Mouse (Mus musculus): ENCODE data around the gene Shmt1. TPM values are rescaled to one million over a fixed set of nuclear protein-coding genes. Genes with fewer than 3 reads are reported as not detected.

Shmt1 gene
- polyA plus RNA-seq, 1 experiment, result 39.3 TPM

DNA sequence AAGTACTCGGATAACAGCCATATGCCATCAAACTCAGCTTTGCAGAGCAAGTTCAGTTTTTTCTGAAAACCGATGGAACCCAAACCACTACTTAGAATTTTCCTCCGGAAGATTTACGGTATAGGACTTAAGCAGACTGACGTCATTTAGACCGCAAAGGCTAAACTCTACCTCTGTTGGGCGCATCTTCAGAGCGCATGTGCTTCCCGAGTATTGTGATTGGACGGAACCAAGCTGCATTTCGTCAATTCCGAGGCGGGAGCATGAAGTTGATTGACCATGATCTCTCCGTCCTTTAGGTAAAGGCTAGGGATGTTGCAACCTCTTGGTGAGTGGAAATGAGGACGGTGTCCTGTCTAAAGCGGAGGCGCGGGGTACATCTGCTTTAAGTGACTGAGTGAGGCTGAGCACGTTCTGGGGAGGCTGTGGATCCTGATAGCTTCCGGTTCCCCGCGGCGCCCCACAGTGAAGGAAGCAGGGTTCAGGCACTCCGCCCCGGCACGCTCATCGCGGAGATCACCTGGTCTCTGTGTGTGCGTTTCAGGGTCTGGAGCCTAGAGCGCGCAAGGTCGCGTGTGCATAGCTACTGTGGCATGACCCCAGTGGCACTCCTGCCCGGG is 19.0 kb upstream of the Shmt1 start, which contains the start of gene Dhrs7b:
Gene Dhrs7b (plus strand): TSS at position 199 of the 620 bp plus-strand sequence.
- TF ChIP-seq CTCF (IDR thresholded peaks at IDR 0.05; ENCODE audit: control insufficient read depth, insufficient read depth, insufficient replicate concordance, low read depth, low read length), result no peak
- 0 out of 2 replicates have a peak, but pooled peaks have one; percentile 30 for TF ChIP-seq POLR2A (IDR thresholded peaks at IDR 0.05; ENCODE audit: control insufficient read depth, low read depth, low read length)
- H3K4me1 ChIP-seq (ENCODE audit: control insufficient read depth, insufficient read depth, low read length), result no peaks in the 10 kb centered on the region
- H3K36me3 ChIP-seq (ENCODE audit: control insufficient read depth, insufficient read depth, low read length), result no peaks in the 10 kb centered on the region
- H3K27ac ChIP-seq (ENCODE audit: control insufficient read depth, insufficient read depth, low read depth, low read length), result peak within 1 kb of the TSS; percentile 21
- H3K4me3 ChIP-seq (ENCODE audit: control insufficient read depth, low read depth, low read length), result peak within 1 kb of the TSS; percentile 94
- H3K27me3 ChIP-seq (ENCODE audit: control insufficient read depth, insufficient read depth, low read length), result no peaks in the 10 kb centered on the region

DNA sequence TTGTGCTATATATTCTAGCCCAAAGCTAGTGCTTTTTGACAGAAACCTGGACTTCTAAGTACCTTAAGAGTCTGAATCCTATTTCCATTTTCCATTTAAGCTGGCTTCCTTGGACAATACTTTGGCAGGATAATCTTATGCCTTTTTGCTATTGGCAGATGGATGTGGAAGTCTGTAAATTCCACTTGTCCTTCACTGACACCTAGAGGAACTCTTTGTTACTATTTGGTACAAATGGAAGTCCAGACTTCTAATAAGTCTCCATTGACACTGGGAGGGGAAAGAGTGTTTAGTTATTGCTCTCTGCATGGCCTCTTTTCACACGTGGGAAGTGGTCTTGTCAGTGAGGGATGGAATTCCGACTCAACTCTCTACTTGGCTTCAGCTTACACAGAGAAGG is 17.4 kb upstream of the Shmt1 start:
- Histone ChIP-seq H3K36me3 (ENCODE audit: control insufficient read depth, insufficient read depth, low read length) (no peaks in the 10 kb centered on the region), H3K27ac (ENCODE audit: control insufficient read depth, insufficient read depth, low read depth, low read length) (no peak overlapping the region), H3K27me3 (ENCODE audit: control insufficient read depth, insufficient read depth, low read length) (no peaks in the 10 kb centered on the region)

DNA sequence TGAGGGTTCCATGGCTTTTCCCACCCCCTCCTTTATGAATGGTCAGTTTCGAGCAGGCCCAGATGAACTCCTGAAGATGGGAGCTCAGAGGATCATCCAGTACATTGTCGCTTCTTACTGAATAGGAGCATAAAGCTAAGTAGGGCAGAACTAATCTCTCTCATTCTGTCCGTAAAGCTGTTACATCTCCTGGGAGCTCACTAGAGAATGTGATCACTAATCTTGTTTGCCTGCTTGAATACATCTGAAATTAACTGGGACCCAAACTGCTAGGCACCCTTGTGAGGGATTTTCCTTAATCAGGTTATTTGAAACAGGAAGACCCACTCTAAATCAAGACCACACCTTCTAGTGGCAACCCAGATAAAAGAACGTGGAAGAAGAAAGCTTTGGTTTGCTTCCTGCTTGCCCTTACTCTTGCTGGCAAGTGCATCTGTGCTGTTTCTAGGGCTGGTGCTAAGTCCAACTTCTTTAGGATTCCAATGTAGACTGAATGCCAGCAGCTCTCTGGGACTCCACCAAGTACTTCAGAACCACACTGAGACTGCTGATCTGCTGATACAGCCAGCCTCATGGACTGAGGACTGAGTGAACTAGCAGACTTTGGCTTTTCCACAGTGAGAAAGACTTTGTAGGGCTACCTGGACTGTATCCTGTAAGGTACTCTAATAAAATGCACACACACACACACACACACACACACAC is 15.9 kb upstream of the Shmt1 start:
- Histone ChIP-seq H3K27me3 (ENCODE audit: control insufficient read depth, insufficient read depth, low read length) (no peaks in the 10 kb centered on the region), H3K36me3 (ENCODE audit: control insufficient read depth, insufficient read depth, low read length) (no peaks in the 10 kb centered on the region), H3K4me1 (ENCODE audit: control insufficient read depth, insufficient read depth, low read length) (no peaks in the 10 kb centered on the region), H3K27ac (ENCODE audit: control insufficient read depth, insufficient read depth, low read depth, low read length) (no peak overlapping the region), H3K4me3 (ENCODE audit: control insufficient read depth, low read depth, low read length) (no peak overlapping the region)
- TF ChIP-seq POLR2A (IDR thresholded peaks at IDR 0.05; ENCODE audit: control insufficient read depth, low read depth, low read length), result no peak

More for the DNA sequence above, 17.4 kb upstream of the Shmt1 start:
- H3K4me3 ChIP-seq (ENCODE audit: control insufficient read depth, low read depth, low read length), result no peak overlapping the region
- no peak for TF ChIP-seq CTCF (IDR thresholded peaks at IDR 0.05; ENCODE audit: control insufficient read depth, insufficient read depth, insufficient replicate concordance, low read depth, low read length)
- no peak for TF ChIP-seq POLR2A (IDR thresholded peaks at IDR 0.05; ENCODE audit: control insufficient read depth, low read depth, low read length)
- no peaks in the 10 kb centered on the region for H3K4me1 ChIP-seq (ENCODE audit: control insufficient read depth, insufficient read depth, low read length)

DNA sequence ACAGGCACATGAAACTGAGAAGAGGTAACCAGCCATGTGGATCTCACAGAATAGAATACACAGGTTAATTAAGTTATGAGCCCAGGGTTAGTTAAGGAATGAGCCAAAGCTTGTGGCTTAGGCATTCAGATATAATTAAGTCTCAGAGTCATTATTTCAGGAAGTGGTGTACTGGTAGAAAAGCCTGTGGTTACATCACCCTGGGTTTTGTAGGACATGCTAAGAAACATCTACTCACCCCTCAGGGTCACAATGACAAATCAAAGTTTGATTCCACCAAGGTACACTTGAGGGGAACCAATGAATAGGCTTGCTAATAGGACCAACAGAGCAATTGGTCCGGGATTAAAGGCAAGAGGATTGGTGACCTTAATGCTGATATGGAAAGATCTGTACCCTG is 15.2 kb upstream of the Shmt1 start:
- H3K36me3 ChIP-seq (ENCODE audit: control insufficient read depth, insufficient read depth, low read length), result no peaks in the 10 kb centered on the region
- H3K27me3 ChIP-seq (ENCODE audit: control insufficient read depth, insufficient read depth, low read length), result no peaks in the 10 kb centered on the region
- no peak for TF ChIP-seq POLR2A (IDR thresholded peaks at IDR 0.05; ENCODE audit: control insufficient read depth, low read depth, low read length)
- TF ChIP-seq CTCF (IDR thresholded peaks at IDR 0.05; ENCODE audit: control insufficient read depth, insufficient read depth, insufficient replicate concordance, low read depth, low read length), result no peak
- no peak overlapping the region for H3K4me3 ChIP-seq (ENCODE audit: control insufficient read depth, low read depth, low read length)
- H3K27ac ChIP-seq (ENCODE audit: control insufficient read depth, insufficient read depth, low read depth, low read length), result no peak overlapping the region
- H3K4me1 ChIP-seq (ENCODE audit: control insufficient read depth, insufficient read depth, low read length), result no peaks in the 10 kb centered on the region

DNA sequence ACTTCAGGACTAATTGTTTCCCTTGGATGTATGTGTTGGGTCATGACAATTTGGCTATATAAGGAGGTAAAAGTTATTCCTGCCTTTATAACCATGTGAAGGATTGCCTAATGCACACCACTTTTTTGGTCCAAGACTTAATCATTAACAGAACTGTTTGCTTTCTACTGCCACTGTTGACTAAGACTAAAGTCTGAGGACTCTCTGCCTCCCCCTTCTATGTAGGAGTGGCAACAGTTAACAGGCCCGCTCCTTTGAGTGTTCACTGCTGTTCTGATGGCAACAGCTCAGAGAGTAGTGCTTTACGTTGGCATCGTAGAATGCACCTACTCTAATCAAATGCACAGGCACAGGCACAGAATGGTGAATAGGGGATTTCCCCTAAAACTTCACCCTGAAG is 13.7 kb upstream of the Shmt1 start:
- Histone ChIP-seq H3K36me3 (ENCODE audit: control insufficient read depth, insufficient read depth, low read length) (no peaks in the 10 kb centered on the region), H3K27ac (ENCODE audit: control insufficient read depth, insufficient read depth, low read depth, low read length) (no peak overlapping the region), H3K4me3 (ENCODE audit: control insufficient read depth, low read depth, low read length) (no peak overlapping the region), H3K27me3 (ENCODE audit: control insufficient read depth, insufficient read depth, low read length) (no peaks in the 10 kb centered on the region), H3K4me1 (ENCODE audit: control insufficient read depth, insufficient read depth, low read length) (no peaks in the 10 kb centered on the region)
- no peak for TF ChIP-seq POLR2A (IDR thresholded peaks at IDR 0.05; ENCODE audit: control insufficient read depth, low read depth, low read length)
- TF ChIP-seq CTCF (IDR thresholded peaks at IDR 0.05; ENCODE audit: control insufficient read depth, insufficient read depth, insufficient replicate concordance, low read depth, low read length), result no peak

DNA sequence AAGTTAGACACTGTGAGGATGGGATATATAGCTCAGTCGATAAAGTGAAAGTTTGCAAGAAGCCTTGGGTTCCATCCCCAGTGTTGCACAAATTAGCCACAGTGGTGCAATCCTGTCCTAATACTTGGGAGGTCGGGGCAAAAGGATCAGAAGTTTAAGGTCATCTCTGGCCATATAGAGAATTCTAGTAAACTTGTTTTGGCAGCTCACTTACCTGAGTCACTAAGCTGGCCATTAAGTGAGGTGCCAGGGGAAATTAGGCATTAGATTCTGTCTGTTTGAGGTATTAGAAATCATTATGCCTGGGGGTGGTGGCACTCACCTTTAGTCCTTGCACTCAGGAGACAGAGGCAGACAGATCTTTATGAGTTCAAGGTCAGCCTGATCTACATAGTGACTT is 12.3 kb upstream of the Shmt1 start:
- no peak overlapping the region for H3K27ac ChIP-seq (ENCODE audit: control insufficient read depth, insufficient read depth, low read depth, low read length)
- H3K27me3 ChIP-seq (ENCODE audit: control insufficient read depth, insufficient read depth, low read length), result no peaks in the 10 kb centered on the region
- no peaks in the 10 kb centered on the region for H3K4me1 ChIP-seq (ENCODE audit: control insufficient read depth, insufficient read depth, low read length)
- H3K4me3 ChIP-seq (ENCODE audit: control insufficient read depth, low read depth, low read length), result no peak overlapping the region
- TF ChIP-seq POLR2A (IDR thresholded peaks at IDR 0.05; ENCODE audit: control insufficient read depth, low read depth, low read length) (no peak), CTCF (IDR thresholded peaks at IDR 0.05; ENCODE audit: control insufficient read depth, insufficient read depth, insufficient replicate concordance, low read depth, low read length) (no peak)
- no peaks in the 10 kb centered on the region for H3K36me3 ChIP-seq (ENCODE audit: control insufficient read depth, insufficient read depth, low read length)

DNA sequence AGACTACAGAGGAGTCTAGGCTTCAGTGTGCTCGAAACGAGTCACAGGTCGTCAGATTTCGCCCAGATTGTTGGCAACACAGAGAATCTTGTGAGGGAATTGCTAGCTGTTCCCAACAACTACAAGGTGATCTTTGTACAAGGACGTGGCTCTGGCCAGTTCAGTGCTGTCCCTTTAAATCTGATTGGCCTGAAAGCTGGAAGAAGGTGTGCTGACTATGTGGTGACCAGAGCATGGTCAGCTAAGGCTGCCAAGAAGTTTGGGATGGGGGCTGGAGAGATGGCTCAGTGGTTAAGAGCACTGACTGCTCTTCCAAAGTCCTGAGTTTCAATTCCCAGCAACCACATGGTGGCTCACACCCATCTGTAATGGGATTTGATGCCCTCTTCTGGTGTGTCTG is 4.9 kb upstream of the Shmt1 start:
- no peaks in the 10 kb centered on the region for H3K36me3 ChIP-seq (ENCODE audit: control insufficient read depth, insufficient read depth, low read length)
- H3K27ac ChIP-seq (ENCODE audit: control insufficient read depth, insufficient read depth, low read depth, low read length), result no peak overlapping the region
- no peaks in the 10 kb centered on the region for H3K27me3 ChIP-seq (ENCODE audit: control insufficient read depth, insufficient read depth, low read length)
- no peak overlapping the region for H3K4me3 ChIP-seq (ENCODE audit: control insufficient read depth, low read depth, low read length)
- no peak for TF ChIP-seq CTCF (IDR thresholded peaks at IDR 0.05; ENCODE audit: control insufficient read depth, insufficient read depth, insufficient replicate concordance, low read depth, low read length)
- TF ChIP-seq POLR2A (IDR thresholded peaks at IDR 0.05; ENCODE audit: control insufficient read depth, low read depth, low read length), result no peak
- peaks cover 3% of the 10 kb centered on the region for H3K4me1 ChIP-seq (ENCODE audit: control insufficient read depth, insufficient read depth, low read length)
